Mouse (Mus musculus): ENCODE results near the gene Midn. TPM values are rescaled to one million over a fixed set of nuclear protein-coding genes. Genes with fewer than 3 reads are reported as not detected.

The Midn gene
- polyA plus RNA-seq (2017; shearing (Covaris generic)) = 1 to 10 TPM; 5.0 to 9.6 TPM

DNA sequence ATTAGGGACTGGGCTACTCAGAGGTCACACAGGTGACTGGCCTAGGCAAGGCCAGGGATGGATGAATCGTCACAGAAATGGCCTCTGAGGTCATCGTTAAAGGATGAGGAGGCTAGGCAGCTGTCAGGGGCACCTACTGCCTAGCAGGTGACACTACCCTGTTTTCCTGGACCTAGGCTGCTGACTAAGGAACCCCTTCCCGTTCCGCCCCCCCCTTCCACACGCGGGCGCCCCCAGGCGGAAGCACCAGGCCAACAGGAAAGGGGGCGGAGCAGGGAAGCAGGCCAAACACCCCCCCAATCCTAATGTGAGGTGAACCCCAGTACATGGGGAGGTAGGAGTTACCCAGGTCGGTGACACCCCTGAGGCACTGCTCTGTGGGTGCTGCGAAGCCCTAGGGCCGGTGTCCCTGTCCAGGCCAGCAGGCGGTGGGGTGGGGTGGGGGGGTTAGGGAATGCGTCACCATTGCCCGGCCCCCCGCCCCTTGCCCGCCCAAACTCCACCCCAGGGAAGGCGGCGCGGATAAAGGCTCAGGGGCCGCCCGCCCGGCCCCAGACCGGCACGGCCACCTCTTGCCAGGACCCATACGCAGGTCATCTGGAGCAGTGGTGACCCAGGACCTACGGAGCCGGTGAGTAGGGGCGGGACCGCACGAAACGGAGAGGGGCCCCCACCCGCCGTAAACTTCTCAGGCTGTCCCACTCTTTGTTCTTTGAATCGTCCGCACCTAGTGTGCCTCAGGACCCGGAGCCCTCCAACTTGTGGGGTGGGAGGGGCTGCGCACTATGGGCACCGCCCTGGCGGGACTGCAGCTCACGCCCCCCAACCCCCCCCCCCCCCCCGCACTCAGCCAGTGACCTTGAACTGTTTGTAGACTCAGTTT, at the start of gene Midn:
Gene Midn, plus strand, starts transcription at position 554 of the 883 bp plus-strand sequence.

DNA sequence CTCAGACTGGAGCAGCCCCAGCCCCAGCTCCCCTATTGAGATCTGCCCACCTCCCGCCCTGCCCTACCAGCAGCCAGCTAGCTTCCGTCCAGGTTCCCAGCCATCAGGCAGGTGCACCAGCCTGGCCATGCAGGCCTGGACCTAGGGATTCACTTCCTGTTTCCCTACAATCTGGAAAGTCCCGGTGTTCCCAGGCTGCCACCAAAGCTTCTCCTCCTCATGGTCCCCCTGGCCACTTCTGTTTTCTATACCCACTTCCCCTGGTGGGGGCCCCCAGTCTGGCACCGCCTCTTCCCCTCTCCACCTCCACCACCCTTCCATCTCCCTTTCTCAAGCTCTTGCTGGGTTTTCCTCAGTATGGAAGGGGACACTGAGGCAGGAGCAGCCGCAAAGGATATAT, 42.6 kb upstream of the Midn start, which contains the start of gene Sbno2:
Gene Sbno2, minus strand, starts transcription at position 112 of the 400 bp plus-strand sequence.

DNA sequence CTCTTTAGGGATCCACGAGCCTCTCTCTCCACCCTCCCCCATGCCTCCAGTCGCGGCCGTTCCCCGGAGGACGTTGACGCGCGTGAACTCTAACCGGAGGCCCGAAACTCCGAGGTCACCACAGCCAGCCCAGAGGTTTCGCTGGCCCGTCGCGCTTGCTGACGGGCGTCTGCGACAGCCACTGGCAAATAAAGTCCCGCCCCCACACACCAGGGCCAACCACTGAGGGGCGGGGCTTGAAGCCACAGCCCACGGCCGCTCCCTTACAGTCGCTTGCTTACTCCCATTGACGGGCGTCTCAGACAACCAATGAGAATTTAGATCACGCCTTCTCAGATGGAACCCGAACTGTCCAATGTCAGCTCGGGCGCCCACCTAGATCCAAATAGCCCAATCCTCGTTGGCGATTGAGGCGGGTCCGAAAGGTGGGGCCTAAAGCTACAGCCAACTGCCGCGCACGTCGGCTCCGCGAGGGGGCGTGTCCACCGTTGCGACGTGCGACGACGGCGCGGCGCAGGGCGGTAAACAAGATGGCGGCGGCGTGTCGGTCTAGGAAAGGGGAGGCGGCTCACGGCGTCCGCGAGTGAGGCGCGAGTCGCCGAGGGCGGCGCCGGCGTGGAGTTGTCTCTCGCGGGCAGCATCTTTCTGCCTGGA, 32.7 kb upstream of the Midn start, which contains the start of gene Stk11:
Gene Stk11, plus strand, starts transcription at position 514 of the 654 bp plus-strand sequence.

DNA sequence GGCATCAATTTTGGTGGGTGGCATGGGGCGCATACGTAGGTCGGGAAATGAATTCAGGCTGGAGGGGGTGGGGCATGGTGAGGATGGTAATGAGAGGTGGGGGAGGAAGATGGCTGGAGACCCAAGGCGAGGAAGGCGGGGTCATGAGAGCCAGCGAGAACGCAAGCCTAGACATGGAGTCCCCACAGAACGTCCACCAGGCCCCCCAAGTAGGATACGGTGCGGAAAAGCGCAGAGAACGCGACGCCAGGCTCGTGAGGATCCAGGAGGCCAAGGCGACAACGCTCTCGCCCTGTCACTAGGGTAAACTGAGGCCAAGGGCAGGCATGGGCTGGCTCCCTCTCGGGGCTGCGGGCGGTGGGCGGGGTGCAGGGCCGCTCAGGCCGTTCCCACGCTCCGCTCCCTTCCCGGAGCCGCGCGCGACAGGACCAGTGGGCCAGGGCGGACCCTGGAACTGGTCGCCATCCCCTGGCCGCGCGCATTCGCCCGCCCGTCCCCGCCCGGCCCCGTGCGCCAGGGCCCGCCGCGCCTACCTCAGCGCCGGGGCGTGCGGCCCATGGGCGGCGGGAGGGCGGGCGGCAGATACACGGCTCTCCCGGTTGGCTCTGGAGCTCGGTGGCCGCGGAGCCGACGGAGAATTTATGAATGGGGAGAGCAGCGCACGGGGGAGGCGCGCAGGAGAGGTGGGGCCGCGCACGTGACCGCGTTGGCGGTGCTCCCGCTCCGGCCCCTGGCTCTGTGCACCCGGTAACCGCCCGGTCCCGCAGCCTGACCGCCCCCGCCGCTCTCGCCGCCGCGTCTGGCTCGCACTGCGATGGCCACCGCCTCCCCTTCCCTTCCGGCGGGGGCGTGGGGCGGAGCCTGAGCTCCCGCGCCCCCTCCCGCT, 9.3 kb upstream of the Midn start, which contains the start of gene Atp5d:
Gene Atp5d, plus strand, starts transcription at position 80 of the 886 bp plus-strand sequence.

DNA sequence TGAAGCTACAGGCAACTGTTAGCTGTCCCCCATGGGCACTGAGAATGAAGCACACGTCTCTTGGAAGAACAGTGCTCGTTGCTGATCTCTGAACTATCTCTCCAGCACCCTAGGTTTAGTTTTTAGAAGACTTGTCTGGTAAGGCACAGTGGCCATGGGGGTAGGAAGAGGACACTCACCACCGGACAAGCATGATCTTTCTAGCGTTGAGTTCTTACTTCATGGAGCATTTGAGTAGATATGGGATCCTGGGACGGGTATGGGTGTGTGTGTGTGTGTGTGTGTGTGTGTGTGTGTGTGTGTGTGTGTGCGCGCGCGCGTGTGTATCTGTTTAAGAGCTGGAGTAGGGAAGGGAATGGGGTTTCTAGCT, 7.4 kb upstream of the Midn start, which contains the start of gene Cbarp:
Gene Cbarp, minus strand, starts transcription at position 170 of the 370 bp plus-strand sequence.

DNA sequence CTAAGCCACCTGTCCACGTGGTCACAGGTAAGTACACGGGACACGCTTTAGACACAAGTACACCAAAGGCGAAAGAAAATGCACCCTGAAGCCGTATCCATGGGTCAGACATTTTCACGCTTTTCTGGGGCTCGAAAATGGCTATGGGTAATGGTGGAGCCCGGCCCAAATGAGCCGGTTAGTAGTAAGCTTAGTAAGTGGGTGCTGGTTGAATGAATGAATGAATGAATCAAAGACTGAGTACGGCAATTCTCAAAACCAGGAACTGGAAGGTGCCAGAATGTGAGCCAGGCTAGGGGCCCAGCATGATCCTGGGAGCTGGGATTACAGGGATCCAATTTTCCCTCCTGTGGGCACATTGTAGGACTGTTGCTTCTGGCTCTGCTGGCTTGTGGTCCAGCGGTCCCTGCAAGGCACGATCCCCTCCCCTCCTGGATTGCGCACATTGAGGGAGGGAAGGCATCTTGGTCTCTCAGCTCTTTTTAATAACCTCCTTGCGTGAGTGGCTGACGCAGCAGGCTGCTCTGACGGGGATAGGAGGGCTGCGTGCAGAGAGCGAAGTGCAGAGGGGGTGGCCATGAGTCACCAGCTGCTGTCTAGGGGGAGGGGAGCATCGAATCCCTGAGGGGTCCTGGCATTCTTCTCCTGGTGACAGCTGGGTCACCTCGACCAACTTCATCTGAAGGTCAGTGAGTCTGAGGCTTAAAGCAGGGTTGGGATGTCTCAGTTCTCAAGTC, 17.5 kb downstream of the Midn start, which contains the start of gene Cirbp:
Gene Cirbp, plus strand, starts transcription at position 594 of the 737 bp plus-strand sequence.

DNA sequence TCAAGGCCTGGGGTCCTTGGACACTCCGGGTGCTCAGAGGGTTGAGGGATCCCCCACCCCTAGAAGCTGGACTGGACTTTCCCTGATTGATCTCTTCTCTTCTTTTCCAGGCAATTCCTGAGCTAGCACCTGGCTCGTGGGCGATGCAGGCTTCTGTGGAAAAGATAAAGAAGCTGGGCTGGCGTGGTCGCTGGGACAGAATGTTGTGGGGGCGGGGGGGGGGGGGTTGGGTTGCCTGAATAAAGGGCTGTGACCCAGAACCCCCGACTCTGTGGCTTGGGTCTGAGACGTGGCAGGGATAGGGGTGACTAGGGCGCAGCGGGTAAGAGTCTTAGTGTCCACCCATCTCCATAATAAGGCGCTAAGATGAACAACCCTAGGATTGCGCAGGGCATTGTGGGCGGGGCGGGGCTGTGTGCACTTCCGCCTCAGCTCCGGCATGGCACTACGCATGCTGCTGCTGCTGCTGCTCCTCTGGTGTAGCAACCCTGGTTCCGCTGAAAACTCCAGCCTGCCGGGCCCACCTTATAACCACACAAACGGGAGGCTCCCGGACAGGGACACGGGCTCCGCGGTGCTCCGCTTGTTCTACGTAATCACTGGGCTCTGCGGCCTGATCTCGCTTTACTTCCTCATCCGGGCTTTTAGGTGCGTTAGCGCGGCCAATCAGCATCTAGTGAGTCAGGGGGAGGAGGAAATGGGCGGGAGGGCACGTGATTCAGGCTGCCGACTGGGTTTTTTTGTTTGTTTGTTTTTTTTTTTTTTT, 24.6 kb downstream of the Midn start, which contains the start of gene 1600002K03Rik:
Gene 1600002K03Rik, plus strand, starts transcription at position 418 of the 766 bp plus-strand sequence.

DNA sequence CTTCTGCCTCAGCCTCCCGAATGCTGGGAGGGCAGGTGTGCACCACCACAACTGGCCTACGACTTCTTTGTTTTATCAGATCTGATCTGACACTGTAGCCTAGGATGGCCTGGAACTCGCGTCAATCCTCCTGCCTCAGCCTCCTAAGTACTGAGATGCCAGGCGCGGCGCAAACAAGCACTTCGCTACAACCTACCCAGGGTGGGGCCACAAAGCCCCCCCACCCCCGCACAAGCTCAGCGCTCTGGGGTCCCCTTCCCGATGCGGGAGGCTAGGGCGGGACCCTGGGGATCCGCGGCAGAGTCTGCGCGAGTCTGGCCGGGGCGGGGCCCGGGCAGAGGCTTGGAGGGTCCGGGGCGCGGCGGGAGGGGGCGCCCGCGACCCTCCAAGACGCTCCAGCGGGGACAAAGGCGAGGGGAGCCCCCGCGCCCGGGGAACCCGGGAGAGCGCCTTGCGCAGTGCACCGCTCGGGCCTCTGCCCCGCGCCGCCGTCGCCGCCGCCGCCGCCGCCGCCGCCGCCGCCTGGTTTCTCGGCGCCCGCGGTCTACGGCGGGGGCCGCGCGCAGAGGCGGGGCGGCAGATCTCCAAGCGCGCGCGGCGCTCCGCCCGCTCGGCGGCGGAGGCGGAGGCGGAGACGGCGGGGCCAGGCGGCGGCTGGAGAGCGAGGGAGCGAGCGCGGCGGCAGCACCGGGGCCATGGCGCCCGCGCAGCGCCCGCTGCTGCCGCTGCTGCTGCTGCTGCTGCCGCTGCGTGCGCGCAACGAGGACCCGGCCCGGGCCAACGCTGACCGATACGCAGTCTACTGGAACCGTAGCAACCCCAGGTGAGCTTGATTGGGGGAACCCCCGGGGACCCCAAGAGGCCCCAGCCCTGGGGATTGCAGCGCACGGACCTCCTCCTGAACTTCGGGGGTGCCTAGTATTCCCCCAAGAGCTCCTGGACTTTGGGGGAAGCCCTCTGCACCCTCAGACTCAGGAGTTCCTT, 31.3 kb downstream of the Midn start, which contains the start of gene Efna2:
Gene Efna2, plus strand, starts transcription at position 415 of the 984 bp plus-strand sequence.

Other genes starting within 250 kb of the Midn start
- 10 to 100 TPM; 30.5 to 30.7 TPM for gene Med16, start 239.3 kb upstream of the Midn start, polyA plus RNA-seq (2017; shearing (Covaris generic))
- 10 to 100 TPM; 10.9 to 15.4 TPM for gene Gm26602, start 237.4 kb upstream of the Midn start, polyA plus RNA-seq (2017; shearing (Covaris generic))
- under 1 TPM; 0.09 to 0.57 TPM for gene Kiss1r, start 231.3 kb upstream of the Midn start, polyA plus RNA-seq (2017; shearing (Covaris generic))
- gene R3hdm4, start 227.1 kb upstream of the Midn start, polyA plus RNA-seq (2017; shearing (Covaris generic)) = 100 to 1,000 TPM; 160 to 181 TPM
- 1 to 10 TPM; 6.9 to 8.9 TPM for gene Arid3a, start 221.2 kb upstream of the Midn start, polyA plus RNA-seq (2017; shearing (Covaris generic))
- gene Wdr18, start 188.1 kb upstream of the Midn start, polyA plus RNA-seq (2017; shearing (Covaris generic)) = 10 to 100 TPM; 63.3 to 64.9 TPM
- gene Grin3b, start 177.6 kb upstream of the Midn start, polyA plus RNA-seq (2017; shearing (Covaris generic)) = under 1 TPM; 0.10 to 0.83 TPM
- 10 to 100 TPM; 22.6 to 30.0 TPM for gene Tmem259, start 163.9 kb upstream of the Midn start, polyA plus RNA-seq (2017; shearing (Covaris generic))
- 100 to 1,000 TPM; 843 to 967 TPM for gene Cnn2, start 159.7 kb upstream of the Midn start, polyA plus RNA-seq (2017; shearing (Covaris generic))
- 10 to 100 TPM; 49.6 to 55.9 TPM for gene Abca7, start 151.8 kb upstream of the Midn start, polyA plus RNA-seq (2017; shearing (Covaris generic))
- 100 to 1,000 TPM; 728 to 884 TPM for gene Arhgap45, start 131.6 kb upstream of the Midn start, polyA plus RNA-seq (2017; shearing (Covaris generic))
- gene Polr2e, start 108.5 kb upstream of the Midn start, polyA plus RNA-seq (2017; shearing (Covaris generic)) = 100 to 1,000 TPM; 196 TPM
- 100 to 1,000 TPM; 386 to 437 TPM for gene Gpx4, start 101.1 kb upstream of the Midn start, polyA plus RNA-seq (2017; shearing (Covaris generic))
- gene Sbno2, start 42.7 kb upstream of the Midn start, polyA plus RNA-seq (2017; shearing (Covaris generic)) = 10 to 100 TPM; 60.6 to 60.7 TPM
- gene Stk11, start 32.5 kb upstream of the Midn start, polyA plus RNA-seq (2017; shearing (Covaris generic)) = 10 to 100 TPM; 27.4 to 49.1 TPM
- 100 to 1,000 TPM; 349 to 389 TPM for gene Atp5d, start 9.6 kb upstream of the Midn start, polyA plus RNA-seq (2017; shearing (Covaris generic))
- gene Cbarp, start 7.4 kb upstream of the Midn start, polyA plus RNA-seq (2017; shearing (Covaris generic)) = 1 to 10 TPM; 2.3 to 2.4 TPM
- gene Cirbp, start 17.7 kb downstream of the Midn start, polyA plus RNA-seq (2017; shearing (Covaris generic)) = 100 to 1,000 TPM; 177 to 200 TPM
- 10 to 100 TPM; 21.4 to 25.0 TPM for gene 1600002K03Rik, start 24.7 kb downstream of the Midn start, polyA plus RNA-seq (2017; shearing (Covaris generic))
- under 1 TPM; 0.27 to 0.99 TPM for gene Efna2, start 31.2 kb downstream of the Midn start, polyA plus RNA-seq (2017; shearing (Covaris generic))
- gene Mum1, start 78.2 kb downstream of the Midn start, polyA plus RNA-seq (2017; shearing (Covaris generic)) = 100 to 1,000 TPM; 117 to 134 TPM
- gene Ndufs7, start 100.8 kb downstream of the Midn start, polyA plus RNA-seq (2017; shearing (Covaris generic)) = 100 to 1,000 TPM; 244 to 267 TPM
- gene Gamt, start 112.7 kb downstream of the Midn start, polyA plus RNA-seq (2017; shearing (Covaris generic)) = under 1 TPM in 1 of 2 experiments, not detected in 1; 0.99 TPM
- gene Dazap1, start 113.2 kb downstream of the Midn start, polyA plus RNA-seq (2017; shearing (Covaris generic)) = 10 to 100 TPM; 78.7 to 80.6 TPM
- 100 to 1,000 TPM; 686 to 721 TPM for gene Rps15, start 144.2 kb downstream of the Midn start, polyA plus RNA-seq (2017; shearing (Covaris generic))
- gene Apc2, start 147.7 kb downstream of the Midn start, polyA plus RNA-seq (2017; shearing (Covaris generic)) = under 1 TPM; 0.14 to 0.56 TPM
- gene 2310011J03Rik, start 172.3 kb downstream of the Midn start, polyA plus RNA-seq (2017; shearing (Covaris generic)) = 10 to 100 TPM; 67.3 to 70.0 TPM
- gene Pcsk4, start 181.2 kb downstream of the Midn start, polyA plus RNA-seq (2017; shearing (Covaris generic)) = 10 to 100 TPM; 20.4 to 20.8 TPM
- gene Reep6, start 181.7 kb downstream of the Midn start, polyA plus RNA-seq (2017; shearing (Covaris generic)) = 1 to 10 TPM in 1 of 2 experiments, under 1 TPM in 1; 0.18 to 1.7 TPM
- under 1 TPM; 0.46 to 0.95 TPM for gene Adamtsl5, start 200.1 kb downstream of the Midn start, polyA plus RNA-seq (2017; shearing (Covaris generic))
- gene Plk5, start 208.2 kb downstream of the Midn start, polyA plus RNA-seq (2017; shearing (Covaris generic)) = not detected
- 1 to 10 TPM; 6.6 to 7.5 TPM for gene Mex3d, start 239.4 kb downstream of the Midn start, polyA plus RNA-seq (2017; shearing (Covaris generic))

Measured in inflammation-experienced regulatory T-cells (primary cell).